Mouse (Mus musculus) limb, embryonic 13.5 days (tissue): ENCODE data around the gene Msln. TPM values are rescaled to one million over a fixed set of nuclear protein-coding genes. Genes with fewer than 3 reads are reported as not detected.
"Not testable (repeated sequence)": the region's sequence is repeated elsewhere in the genome, so short reads cannot be mapped to it uniquely, and the experiment has no call there.

Source experiments
- ATAC-seq: fragments of 200-750 bp; cut with Nextera tagmentation; 2 replicates; pipeline ENCODE4 v1.8.0; 2017; ENCODE audit warnings: low read depth, moderate number of reproducible peaks, moderate TSS enrichment; ENCODE audit not compliant: low FRiP score
- H3K27ac ChIP-seq: fragments of 300-500 bp; sonication (generic); 2 replicates; pipeline ENCODE4 v1.5.1; 2015; ENCODE audit warnings: inconsistent platforms, mild to moderate bottlenecking, moderate library complexity
- H3K27me3 ChIP-seq: fragments of 300-500 bp; sonication (generic); 2 replicates; pipeline ENCODE4 v1.6.1; 2015; ENCODE audit warnings: mild to moderate bottlenecking, inconsistent platforms
- H3K36me3 ChIP-seq: fragments of 300-500 bp; sonication (generic); 2 replicates; pipeline ENCODE4 v1.6.1; 2015; ENCODE audit warnings: inconsistent platforms, mild to moderate bottlenecking, moderate library complexity
- H3K4me1 ChIP-seq: fragments of 300-500 bp; sonication (generic); 2 replicates; pipeline ENCODE4 v1.6.1; 2015; ENCODE audit warnings: inconsistent platforms
- H3K4me2 ChIP-seq: fragments of 300-500 bp; sonication (generic); replicated peaks from 2 replicates; pipeline ENCODE4 v1.6.1; 2015; ENCODE audit warnings: inconsistent platforms, mild to moderate bottlenecking, moderate library complexity
- H3K4me3 ChIP-seq: fragments of 300-500 bp; sonication (generic); 2 replicates; pipeline ENCODE4 v1.5.1; 2015; ENCODE audit warnings: moderate library complexity, mild to moderate bottlenecking, inconsistent platforms
- H3K9ac ChIP-seq: fragments of 300-500 bp; sonication (generic); 2 replicates; pipeline ENCODE4 v1.6.1; 2015; ENCODE audit warnings: mild to moderate bottlenecking, inconsistent platforms
- H3K9me3 ChIP-seq: fragments of 300-500 bp; sonication (generic); 2 replicates; pipeline ENCODE4 v1.6.1; 2016; ENCODE audit warnings: inconsistent platforms
- WGBS: fragments of 180-500 bp; shearing (Covaris S2); methylation state at CpG from one replicate; pipeline ENCODE4 v1.1.7; 2015; 5-methylcytosine and 5-hydroxymethylcytosine counted together
- polyA plus RNA-seq: library from polyadenylated mRNA; unstranded; fragments of >200 nt; fragmentation: Nextera tagmentation; extraction: Ambion mirVana; gene quantifications from 2 replicates; pipeline ENCODE4 v1.2.1, GENCODE M21; 2015

The Msln gene
- polyA plus RNA-seq, 1 experiment from 2014 or later, result not detected

DNA sequence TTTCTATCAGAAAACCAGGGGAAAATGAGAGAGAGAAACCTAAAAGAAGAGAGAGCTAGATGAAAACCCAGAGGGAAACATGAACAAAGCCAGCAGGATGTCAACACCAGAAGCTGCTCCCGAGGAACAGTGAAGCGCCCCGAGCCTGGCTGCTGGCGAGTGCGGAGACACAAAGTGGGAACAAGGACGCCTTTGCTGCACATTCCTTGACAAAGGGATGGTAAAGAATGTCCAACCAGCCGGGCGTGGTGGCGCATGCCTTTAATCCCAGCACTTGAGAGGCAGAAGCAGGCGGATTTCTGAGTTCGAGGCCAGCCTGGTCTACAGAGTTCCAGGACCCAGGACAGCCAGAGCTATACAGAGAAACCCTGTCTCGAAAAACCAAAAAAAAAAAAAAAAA, 12.7 kb downstream of the Msln start:
- not testable (repeated sequence) for H3K27me3 ChIP-seq, H3K9ac ChIP-seq, H3K36me3 ChIP-seq, H3K4me2 ChIP-seq, H3K4me1 ChIP-seq, H3K27ac ChIP-seq, H3K9me3 ChIP-seq, H3K4me3 ChIP-seq, ATAC-seq
- WGBS, result 71% methylated on average over 12 of the region's 12 CpGs

DNA sequence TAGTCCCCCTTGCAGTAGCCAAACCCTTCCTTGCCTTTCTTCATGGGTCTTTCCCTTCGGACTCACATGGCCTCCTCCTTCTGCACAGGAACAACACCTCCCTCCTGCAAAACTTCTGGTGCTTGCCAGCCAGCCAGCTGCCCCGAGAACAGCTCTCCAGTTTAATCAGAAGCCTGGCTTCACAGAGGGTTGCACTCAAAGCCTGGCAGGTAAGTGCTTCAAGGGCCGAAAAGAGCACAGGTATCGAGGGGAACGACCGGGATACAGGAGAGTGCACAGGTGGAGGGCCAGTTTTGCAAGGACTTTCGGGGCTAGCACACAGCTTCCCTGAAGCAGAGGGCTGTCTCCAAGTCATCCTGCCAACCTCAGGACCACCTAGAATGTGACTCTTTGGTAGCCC, 15.3 kb downstream of the Msln start:
- WGBS, result 76% methylated on average over 7 of the region's 7 CpGs
- H3K36me3 ChIP-seq, result no peaks in the 10 kb centered on the region
- H3K9me3 ChIP-seq, result no peaks in the 10 kb centered on the region
- no peak overlapping the region for H3K4me2 ChIP-seq
- no peak overlapping the region for H3K27ac ChIP-seq
- no peak overlapping the region for H3K9ac ChIP-seq
- no peak for ATAC-seq
- no peak overlapping the region for H3K4me3 ChIP-seq
- no peaks in the 10 kb centered on the region for H3K4me1 ChIP-seq
- H3K27me3 ChIP-seq, result no peaks in the 10 kb centered on the region

- H3K27me3 ChIP-seq, result no peaks in the 10 kb centered on the region
- WGBS, result 79% methylated on average over 3 of the region's 3 CpGs
- H3K9ac ChIP-seq, result 0 out of 2 replicates have a peak within 1 kb of the TSS, but pooled peaks have one; percentile 19
- no peaks in the 10 kb centered on the region for H3K4me1 ChIP-seq
- no peak within 1 kb of the TSS for H3K4me3 ChIP-seq
- H3K27ac ChIP-seq, result no peak within 1 kb of the TSS
- peaks cover 8% of the 10 kb centered on the region for H3K36me3 ChIP-seq
- ATAC-seq, result no peak
- no peak within 1 kb of the TSS for H3K4me2 ChIP-seq
- no peaks in the 10 kb centered on the region for H3K9me3 ChIP-seq
Measured at GRCm38 (mm10) chr17:25735745-25736144, 18.4 kb downstream of the Msln start, which contains the start of gene Mslnl. Gene Mslnl (plus strand): TSS chr17:25736042.

DNA sequence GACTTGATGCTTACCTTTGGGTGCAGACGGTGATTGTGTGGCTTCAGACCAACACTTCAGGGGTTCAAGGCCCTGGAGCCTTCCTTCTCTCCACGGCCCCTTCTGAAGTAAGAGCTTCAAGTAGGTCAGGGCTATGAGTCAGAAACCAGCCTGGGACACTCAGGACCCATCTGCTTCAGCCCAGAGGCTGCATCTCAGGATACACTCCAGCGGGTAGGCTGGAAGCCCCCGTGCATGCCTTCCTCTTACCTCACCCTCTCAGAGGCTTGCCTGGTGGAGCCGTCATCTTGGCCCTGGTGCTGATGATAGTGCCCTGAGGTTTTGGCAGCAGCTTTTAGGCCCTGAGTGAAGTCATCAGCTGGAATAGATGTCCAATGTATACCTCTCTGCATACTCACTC, 18.9 kb downstream of the Msln start:
- no peak overlapping the region for H3K4me3 ChIP-seq
- H3K27ac ChIP-seq, result no peak overlapping the region
- WGBS, result 82% methylated on average over 5 of the region's 5 CpGs
- H3K4me1 ChIP-seq, result no peaks in the 10 kb centered on the region
- H3K36me3 ChIP-seq, result peaks cover 13% of the 10 kb centered on the region
- no peak for ATAC-seq
- H3K9me3 ChIP-seq, result no peaks in the 10 kb centered on the region
- no peak overlapping the region for H3K4me2 ChIP-seq
- 0 out of 2 replicates have a peak overlapping the region, but pooled peaks have one; percentile 19 for H3K9ac ChIP-seq
- H3K27me3 ChIP-seq, result no peaks in the 10 kb centered on the region

DNA sequence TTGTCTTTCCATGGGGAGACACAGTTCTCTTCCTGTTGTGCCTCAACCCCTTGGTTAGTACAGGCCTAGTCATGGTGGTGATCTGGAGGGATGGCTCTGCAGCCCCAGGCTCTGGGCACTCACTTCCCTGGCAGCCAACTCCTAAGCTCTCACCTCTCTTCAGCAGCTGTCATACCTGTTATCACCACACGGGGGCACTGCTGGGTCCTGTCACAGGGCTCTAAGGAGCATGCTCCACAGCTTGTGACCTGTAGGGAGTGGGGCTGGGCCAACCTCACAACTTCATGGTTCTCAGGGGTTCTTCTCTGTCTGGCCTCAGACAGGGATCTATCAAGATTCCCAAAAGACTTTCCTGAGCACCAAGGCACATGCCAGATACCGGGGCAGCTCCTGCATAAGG, 22.1 kb downstream of the Msln start:
- no peaks in the 10 kb centered on the region for H3K27me3 ChIP-seq
- WGBS, result 14% methylated on average over 2 of the region's 2 CpGs
- H3K27ac ChIP-seq, result no peak overlapping the region
- no peak overlapping the region for H3K4me2 ChIP-seq
- peaks cover 27% of the 10 kb centered on the region for H3K36me3 ChIP-seq
- peaks cover 13% of the 10 kb centered on the region for H3K4me1 ChIP-seq
- no peak for ATAC-seq
- H3K9ac ChIP-seq, result no peak overlapping the region
- H3K4me3 ChIP-seq, result no peak overlapping the region
- no peaks in the 10 kb centered on the region for H3K9me3 ChIP-seq

DNA sequence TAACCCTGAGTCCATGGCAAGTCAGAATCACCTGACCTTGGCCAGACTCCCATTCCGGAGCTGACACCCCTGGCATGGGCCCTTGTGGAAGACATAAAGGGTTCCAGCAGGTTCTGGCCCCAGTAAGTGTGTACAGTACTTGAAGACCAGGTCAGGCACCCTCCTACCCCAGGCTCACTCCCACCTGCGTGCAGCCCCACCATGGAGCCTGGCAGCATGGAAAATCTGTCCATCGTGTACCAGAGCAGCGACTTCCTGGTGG, 26.2 kb downstream of the Msln start:
- H3K9ac ChIP-seq, result peak overlapping the region; percentile 87
- no peaks in the 10 kb centered on the region for H3K9me3 ChIP-seq
- no peaks in the 10 kb centered on the region for H3K27me3 ChIP-seq
- H3K4me3 ChIP-seq, result peak overlapping the region; percentile 69
- peaks cover 23% of the 10 kb centered on the region for H3K4me1 ChIP-seq
- peaks cover 49% of the 10 kb centered on the region for H3K36me3 ChIP-seq
- 27% methylated on average over 4 of the region's 4 CpGs for WGBS
- H3K27ac ChIP-seq, result no peak overlapping the region
- peak overlapping the region; percentile 92 for H3K4me2 ChIP-seq
- ATAC-seq, result no peak

DNA sequence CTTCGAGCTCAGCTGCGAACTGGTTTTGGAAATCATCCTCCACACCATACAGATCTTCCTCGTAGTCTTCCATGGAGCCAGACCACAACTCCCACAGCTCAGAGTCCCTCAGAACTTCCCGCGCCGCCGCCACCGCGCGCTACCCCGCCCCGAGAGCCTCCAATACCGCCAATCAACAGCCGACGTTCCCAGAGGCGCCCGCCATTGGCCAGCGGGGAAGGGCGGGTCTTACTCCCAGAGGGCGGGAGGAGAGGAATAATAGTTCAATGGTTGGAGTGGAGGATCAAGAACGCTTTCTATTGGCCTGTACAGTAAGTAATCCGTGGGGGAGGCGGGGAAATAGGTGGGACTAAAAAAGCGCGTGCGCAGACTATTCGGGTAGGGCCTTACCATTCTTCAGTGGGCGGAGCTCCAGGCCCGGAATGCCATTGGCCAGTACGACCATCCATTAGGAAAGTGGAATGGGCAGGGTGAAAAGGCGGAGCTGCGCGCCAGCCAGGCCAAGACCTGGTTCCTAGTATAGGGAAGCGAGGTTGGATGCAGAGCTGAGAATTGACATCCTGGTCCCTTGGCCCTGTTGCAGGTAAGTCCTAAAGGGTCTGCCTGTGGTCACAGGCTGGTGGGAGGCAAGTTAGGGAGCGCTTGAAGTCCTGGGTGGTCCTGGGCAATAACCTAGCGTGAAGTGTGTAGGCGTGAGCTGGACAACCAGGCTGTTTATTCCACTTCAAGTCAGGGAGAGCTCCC, 26.7 kb downstream of the Msln start, which contains the start of the genes Chtf18 and Rpusd1:
Gene Chtf18 (minus strand): TSS at position 155 of the 744 bp plus-strand sequence.
Gene Rpusd1 (plus strand): TSS at position 406 of the 744 bp plus-strand sequence.
- Histone ChIP-seq H3K36me3 (peaks cover 54% of the 10 kb centered on the region), H3K4me2 (peak within 1 kb of the TSS; percentile 92), H3K27ac (no peak within 1 kb of the TSS), H3K9me3 (no peaks in the 10 kb centered on the region), H3K4me3 (peak within 1 kb of the TSS; percentile 69), H3K27me3 (no peaks in the 10 kb centered on the region), H3K9ac (peak within 1 kb of the TSS; percentile 87), H3K4me1 (peaks cover 23% of the 10 kb centered on the region)
- ATAC-seq, result peak; percentile 98
- under 1% methylated on average over 37 of the region's 37 CpGs for WGBS

GRCm38 (mm10) chr17:25725264-25725663, 28.9 kb downstream of the Msln start:
- Histone ChIP-seq H3K4me1 (peaks cover 23% of the 10 kb centered on the region), H3K9me3 (no peaks in the 10 kb centered on the region), H3K27me3 (no peaks in the 10 kb centered on the region), H3K4me2 (no peak overlapping the region), H3K27ac (no peak overlapping the region), H3K4me3 (no peak overlapping the region), H3K9ac (no peak overlapping the region), H3K36me3 (peaks cover 61% of the 10 kb centered on the region)
- no peak for ATAC-seq
- WGBS, result 86% methylated on average over 6 of the region's 6 CpGs

GRCm38 (mm10) chr17:25723919-25724318, 30.3 kb downstream of the Msln start:
- Histone ChIP-seq H3K4me3 (no peak overlapping the region), H3K36me3 (peaks cover 62% of the 10 kb centered on the region), H3K27me3 (peaks cover 2% of the 10 kb centered on the region; the same call in 1 of the 2 replicates), H3K9me3 (no peaks in the 10 kb centered on the region), H3K4me1 (peaks cover 21% of the 10 kb centered on the region), H3K4me2 (no peak overlapping the region), H3K9ac (no peak overlapping the region), H3K27ac (no peak overlapping the region)
- 76% methylated on average over 7 of the region's 7 CpGs for WGBS
- ATAC-seq, result no peak

- H3K4me1 ChIP-seq, result peaks cover 16% of the 10 kb centered on the region
- peaks cover 58% of the 10 kb centered on the region for H3K36me3 ChIP-seq
- H3K9ac ChIP-seq, result 0 out of 2 replicates have a peak overlapping the region, but pooled peaks have one; percentile 4
- ATAC-seq, result no peak
- H3K9me3 ChIP-seq, result no peaks in the 10 kb centered on the region
- WGBS, result 93% methylated on average over 19 of the region's 19 CpGs
- no peak overlapping the region for H3K27ac ChIP-seq
- peaks cover 6% of the 10 kb centered on the region for H3K27me3 ChIP-seq
- H3K4me3 ChIP-seq, result no peak overlapping the region
- no peak overlapping the region for H3K4me2 ChIP-seq
Measured at GRCm38 (mm10) chr17:25723470-25723869, 30.7 kb downstream of the Msln start.

GRCm38 (mm10) chr17:25721476-25721875, 32.7 kb downstream of the Msln start:
- Histone ChIP-seq H3K9me3 (no peaks in the 10 kb centered on the region), H3K4me2 (no peak overlapping the region), H3K9ac (no peak overlapping the region), H3K4me1 (peaks cover 21% of the 10 kb centered on the region), H3K4me3 (no peak overlapping the region), H3K27ac (no peak overlapping the region), H3K27me3 (peaks cover 26% of the 10 kb centered on the region), H3K36me3 (peaks cover 58% of the 10 kb centered on the region)
- ATAC-seq, result no peak
- WGBS, result 89% methylated on average over 5 of the region's 5 CpGs

GRCm38 (mm10) chr17:25717691-25718090, 36.5 kb downstream of the Msln start:
- Histone ChIP-seq H3K36me3 (peaks cover 34% of the 10 kb centered on the region), H3K27me3 (peaks cover 43% of the 10 kb centered on the region), H3K9me3 (no peaks in the 10 kb centered on the region), H3K9ac (peak overlapping the region; percentile 66), H3K27ac (no peak overlapping the region), H3K4me2 (peak overlapping the region; percentile 83), H3K4me1 (peaks cover 19% of the 10 kb centered on the region), H3K4me3 (peak overlapping the region; percentile 44)
- 8% methylated on average over 6 of the region's 6 CpGs for WGBS
- ATAC-seq, result no peak
